Mouse (Mus musculus) CD4-positive naive resting alpha-beta T cell, adult 76 days (primary cell): ENCODE data around the gene Crygd. TPM values are rescaled to one million over a fixed set of nuclear protein-coding genes. Genes with fewer than 3 reads are reported as not detected.

Experiments
- total RNA-seq: library from RNA; stranded (reverse); gene quantifications from one replicate; pipeline ENCODE4 v1.2.4, GENCODE M21; 2023

Crygd gene
- total RNA-seq = not detected

DNA sequence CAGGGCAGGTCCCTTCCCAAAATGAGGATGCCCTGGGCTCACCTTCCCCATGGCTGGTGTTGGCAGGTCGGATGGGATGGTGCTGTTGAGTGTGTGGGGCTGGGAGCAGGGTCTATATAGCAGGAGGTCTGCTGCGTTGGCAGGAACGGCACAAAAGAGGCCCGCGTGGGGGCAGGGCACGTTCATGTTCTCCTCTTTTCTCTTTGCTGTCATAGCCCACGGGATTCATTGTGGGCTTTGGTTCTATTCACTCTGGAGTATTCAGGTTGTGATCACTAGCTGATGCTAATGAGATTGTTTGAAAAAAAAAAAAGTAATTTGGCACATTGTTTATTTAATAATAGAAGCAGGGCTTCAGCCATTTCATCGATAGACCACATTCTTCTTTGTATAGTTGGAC lies at the start of gene Crygd:
TSS of gene Crygd (minus strand) at position 101 of the 400 bp plus-strand sequence.

DNA sequence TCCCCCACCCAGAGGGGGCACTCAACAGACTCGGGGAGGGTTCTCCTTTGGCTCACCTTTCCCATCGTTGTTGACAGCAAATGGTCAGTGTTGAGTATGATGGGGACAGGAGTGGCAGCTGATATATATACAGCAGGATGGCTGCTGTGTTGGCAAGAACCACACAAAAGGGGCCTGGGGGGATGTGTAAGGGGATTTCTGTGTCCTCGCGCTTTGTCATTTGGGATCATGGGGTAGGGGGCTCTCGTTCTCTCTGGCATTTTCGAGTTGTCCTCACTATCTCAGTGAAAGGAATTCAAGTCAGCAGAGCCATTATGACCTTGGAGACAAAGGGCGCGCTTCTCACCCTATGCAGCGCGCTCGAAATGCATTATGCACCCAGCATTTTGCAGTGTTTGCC lies 40.0 kb upstream of the Crygd start, which contains the start of gene Cryga:
TSS of gene Cryga (minus strand) at position 101 of the 400 bp plus-strand sequence.

GRCm38 (mm10) chr1:65082188-65082587 lies 18.9 kb upstream of the Crygd start, which contains the start of gene Crygb:
Crygb (minus strand) TSS chr1:65082288.

GRCm38 (mm10) chr1:65073589-65073988 lies 10.3 kb upstream of the Crygd start, which contains the start of gene Crygc:
Crygc (minus strand) TSS chr1:65073689.

DNA sequence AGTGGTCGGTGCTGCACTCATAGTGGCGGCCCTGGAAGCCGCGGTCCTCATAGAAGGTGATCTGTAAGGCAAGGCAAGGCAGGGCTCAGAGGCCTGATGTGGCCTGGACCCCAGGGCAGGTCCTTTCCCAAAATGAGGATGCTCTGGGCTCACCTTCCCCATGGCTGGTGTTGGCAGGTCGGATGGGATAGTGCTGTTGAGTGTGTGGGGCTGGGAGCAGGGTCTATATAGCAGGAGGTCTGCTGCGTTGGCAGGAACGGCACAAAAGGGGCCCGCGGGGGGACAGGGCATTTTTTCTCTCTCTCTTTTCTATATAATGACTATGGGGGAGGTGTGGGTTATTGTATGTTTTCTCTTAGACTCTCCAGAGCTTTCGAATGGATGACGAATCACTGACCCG lies 12.3 kb downstream of the Crygd start, which contains the start of gene Cryge:
TSS of gene Cryge (minus strand) at position 198 of the 400 bp plus-strand sequence.

GRCm38 (mm10) chr1:65032641-65033040 lies 30.6 kb downstream of the Crygd start, which contains the start of gene Akr1cl:
Akr1cl (minus strand) TSS chr1:65032759.

Other genes starting within 250 kb of the Crygd start
- gene Plekhm3, start 106.6 kb downstream of the Crygd start, total RNA-seq = 18.4 TPM
- not detected for gene Akr1cl, start 30.7 kb downstream of the Crygd start, total RNA-seq
- not detected for gene Cryge, start 12.3 kb downstream of the Crygd start, total RNA-seq
- not detected for gene Crygc, start 10.2 kb upstream of the Crygd start, total RNA-seq
- gene Crygb, start 18.8 kb upstream of the Crygd start, total RNA-seq = not detected
- not detected for gene Cryga, start 39.9 kb upstream of the Crygd start, total RNA-seq
- not detected for gene Gm28845, start 56.1 kb upstream of the Crygd start, total RNA-seq
- not detected for gene D630023F18Rik, start 59.8 kb upstream of the Crygd start, total RNA-seq
- 5.4 TPM for gene Idh1, start 123.0 kb upstream of the Crygd start, total RNA-seq
- gene Pikfyve, start 123.2 kb upstream of the Crygd start, total RNA-seq = 40.3 TPM
- not detected for gene Pth2r, start 218.6 kb upstream of the Crygd start, total RNA-seq